12 mouse cellular contexts compared by ENCODE assay signal in genomic region chr5:115465642-115466420, GRCm38 (mm10). TPM values are rescaled to one million over a fixed set of nuclear protein-coding genes. Genes with fewer than 3 reads are reported as not detected.
DNase-seq lines count a peak whose midpoint lies in the region; ATAC-seq and TF ChIP-seq lines count a peak whose summit lies in the region.
"Had no signal": no experiment of that assay in that cellular context is flagged by ENCODE, and none has a peak within 500 bp of the region (broad histone marks: within the 10 kb centered on the region; RNA-seq: fewer than 3 reads in every experiment).

Gene Pla2g1b (plus strand): TSS chr5:115466262.

- H3K27ac ChIP-seq in layer of hippocampus, adult 2 months: no peak within 1 kb of the TSS
- H3K27ac ChIP-seq: heart, embryonic 13.5 days; limb, embryonic 10.5 days had no signal

- DNase-seq in layer of hippocampus, adult 2 months (ENCODE audit: low spot score in 2 of 2): no peak
- no peak for DNase-seq in layer of hippocampus, postnatal 36 days
- DNase-seq in ES-CJ7 (ENCODE audit: low read depth, low spot score): peak; percentile 77
- peak; percentile 39 to 60 for DNase-seq in lung, postnatal 4 days

- peak; percentile 45; the same call in 1 of the 2 replicates for ATAC-seq in common myeloid progenitor, adult 5-6 weeks (replicated peaks; ENCODE audit: low read depth, poor library complexity, severe bottlenecking)
- no peak for ATAC-seq in monocyte, adult 5-6 weeks (replicated peaks; ENCODE audit: insufficient number of reproducible peaks, low FRiP score, low TSS enrichment, poor library complexity, severe bottlenecking)
- no peak for ATAC-seq in cerebellum, adult (ENCODE audit: insufficient number of reproducible peaks, low FRiP score, low TSS enrichment)
- ATAC-seq in frontal cortex, adult (ENCODE audit: low TSS enrichment): no peak

- TF ChIP-seq CTCF in layer of hippocampus, adult 2 months (conservative IDR thresholded peaks at IDR 0.05): peak; percentile 64

- H3K4me3 ChIP-seq in layer of hippocampus, adult 2 months: no peak within 1 kb of the TSS
- H3K4me3 ChIP-seq: heart, embryonic 13.5 days; limb, embryonic 10.5 days had no signal

RNA-seq across cellular contexts. Expression of gene Pla2g1b, which starts in this region (rescaled TPM):
- total RNA-seq in layer of hippocampus, adult 2 months (2021): not detected
- not detected for total RNA-seq in layer of hippocampus, postnatal 36 days (2021)
- not detected in 2 replicates for total RNA-seq in common myeloid progenitor, adult 5-6 weeks (2017)
- total RNA-seq in monocyte, adult 5-6 weeks (2017): not detected in 3 replicates
- total RNA-seq: layer of hippocampus, adult 18-20 months; megakaryocyte-erythroid progenitor cell, adult 5-6 weeks had no signal

Comparison
In these comparisons a context has a peak if more than half of its experiments do, and no peak if none do; other contexts are left out.
1. Peak in ATAC-seq in common myeloid progenitor, adult 5-6 weeks; RNA of the gene not detected or under 1 TPM.
2. DNase-seq: peak in ES-CJ7 (single experiment) and lung, postnatal 4 days (2 of 2); none in layer of hippocampus, adult 2 months (0 of 2) and layer of hippocampus, postnatal 36 days (0 of 2).